Mouse (Mus musculus) splenic B cell, adult 2 months (primary cell): ENCODE data around the gene Odf3l2.

Source experiments
- DNase-seq: peaks from one replicate; pipeline ENCODE4 v3.0.0-alpha.2; 2011; ENCODE audit warnings: low read depth, low spot score
- H3K27me3 ChIP-seq: 2 replicates; pipeline ENCODE4 v1.6.1; 2012; ENCODE audit warnings: mild to moderate bottlenecking, low read length, moderate library complexity, mixed read lengths; ENCODE audit not compliant: control insufficient read depth, poor library complexity, insufficient read depth, severe bottlenecking
- H3K36me3 ChIP-seq: 2 replicates; pipeline ENCODE4 v1.6.1; 2012; ENCODE audit warnings: mild to moderate bottlenecking, low read length, moderate library complexity, mixed read lengths; ENCODE audit not compliant: control insufficient read depth, poor library complexity, insufficient read depth, severe bottlenecking

The Odf3l2 gene

GRCm38 (mm10) chr10:79623950-79624349 is 21.6 kb downstream of the Odf3l2 start:
- Histone ChIP-seq H3K27me3 (no peaks in the 10 kb centered on the region; the same call in 1 of the 2 replicates), H3K36me3 (no peaks in the 10 kb centered on the region)
- no peak for DNase-seq

GRCm38 (mm10) chr10:79616376-79616775 is 29.2 kb downstream of the Odf3l2 start:
- no peaks in the 10 kb centered on the region; the same call in 1 of the 2 replicates for H3K27me3 ChIP-seq
- DNase-seq, result no peak

GRCm38 (mm10) chr10:79615860-79616259 is 29.7 kb downstream of the Odf3l2 start:
- H3K36me3 ChIP-seq, result no peaks in the 10 kb centered on the region
- no peak for DNase-seq
- no peaks in the 10 kb centered on the region; the same call in 1 of the 2 replicates for H3K27me3 ChIP-seq

More at GRCm38 (mm10) chr10:79616376-79616775, 29.2 kb downstream of the Odf3l2 start:
- H3K36me3 ChIP-seq, result no peaks in the 10 kb centered on the region

- Histone ChIP-seq H3K27me3 (no peaks in the 10 kb centered on the region; the same call in 1 of the 2 replicates), H3K36me3 (no peaks in the 10 kb centered on the region)
- DNase-seq, result no peak
Observed at GRCm38 (mm10) chr10:79614305-79614643, 31.3 kb downstream of the Odf3l2 start.

- Histone ChIP-seq H3K36me3 (no peaks in the 10 kb centered on the region), H3K27me3 (no peaks in the 10 kb centered on the region; the same call in 1 of the 2 replicates)
- peak; percentile 36 for DNase-seq
Observed at GRCm38 (mm10) chr10:79613578-79614304, 31.8 kb downstream of the Odf3l2 start, which contains the start of gene C2cd4c. TSS of gene C2cd4c (minus strand) at chr10:79614025.

- H3K27me3 ChIP-seq, result no peaks in the 10 kb centered on the region; the same call in 1 of the 2 replicates
- no peaks in the 10 kb centered on the region for H3K36me3 ChIP-seq
- DNase-seq, result no peak
Observed at GRCm38 (mm10) chr10:79612192-79613135, 33.1 kb downstream of the Odf3l2 start.

- DNase-seq, result no peak
- no peaks in the 10 kb centered on the region; the same call in 1 of the 2 replicates for H3K27me3 ChIP-seq
- H3K36me3 ChIP-seq, result no peaks in the 10 kb centered on the region
Observed at GRCm38 (mm10) chr10:79611296-79611695, 34.2 kb downstream of the Odf3l2 start.

GRCm38 (mm10) chr10:79609276-79609675 is 36.3 kb downstream of the Odf3l2 start:
- no peak for DNase-seq
- no peaks in the 10 kb centered on the region for H3K27me3 ChIP-seq
- H3K36me3 ChIP-seq, result no peaks in the 10 kb centered on the region

- DNase-seq, result no peak
- Histone ChIP-seq H3K27me3 (no peaks in the 10 kb centered on the region), H3K36me3 (no peaks in the 10 kb centered on the region)
Observed at GRCm38 (mm10) chr10:79607892-79608291, 37.6 kb downstream of the Odf3l2 start.

GRCm38 (mm10) chr10:79606537-79606936 is 39.0 kb downstream of the Odf3l2 start:
- H3K27me3 ChIP-seq, result no peaks in the 10 kb centered on the region

GRCm38 (mm10) chr10:79597936-79598230 is 47.7 kb downstream of the Odf3l2 start:
- DNase-seq, result no peak
- H3K27me3 ChIP-seq, result no peaks in the 10 kb centered on the region

More at GRCm38 (mm10) chr10:79606537-79606936, 39.0 kb downstream of the Odf3l2 start:
- no peak for DNase-seq
- H3K36me3 ChIP-seq, result no peaks in the 10 kb centered on the region

GRCm38 (mm10) chr10:79597051-79597935 is 48.2 kb downstream of the Odf3l2 start:
- H3K27me3 ChIP-seq, result no peaks in the 10 kb centered on the region
- no peak for DNase-seq
- H3K36me3 ChIP-seq, result no peaks in the 10 kb centered on the region

More at GRCm38 (mm10) chr10:79597936-79598230, 47.7 kb downstream of the Odf3l2 start:
- no peaks in the 10 kb centered on the region for H3K36me3 ChIP-seq

GRCm38 (mm10) chr10:79595590-79595929 is 50.0 kb downstream of the Odf3l2 start:
- H3K27me3 ChIP-seq, result no peaks in the 10 kb centered on the region
- no peak for DNase-seq
- H3K36me3 ChIP-seq, result no peaks in the 10 kb centered on the region

GRCm38 (mm10) chr10:79594872-79595589 is 50.5 kb downstream of the Odf3l2 start:
- no peaks in the 10 kb centered on the region for H3K27me3 ChIP-seq
- H3K36me3 ChIP-seq, result no peaks in the 10 kb centered on the region
- peak; percentile 71 for DNase-seq
